Mouse (Mus musculus): Measurements from ENCODE around the gene Gipc3. TPM values are rescaled to one million over a fixed set of nuclear protein-coding genes. Genes with fewer than 3 reads are reported as not detected.

Gene Gipc3
- polyA plus RNA-seq, 1 experiment from 2014 or later: 0.07 TPM

DNA sequence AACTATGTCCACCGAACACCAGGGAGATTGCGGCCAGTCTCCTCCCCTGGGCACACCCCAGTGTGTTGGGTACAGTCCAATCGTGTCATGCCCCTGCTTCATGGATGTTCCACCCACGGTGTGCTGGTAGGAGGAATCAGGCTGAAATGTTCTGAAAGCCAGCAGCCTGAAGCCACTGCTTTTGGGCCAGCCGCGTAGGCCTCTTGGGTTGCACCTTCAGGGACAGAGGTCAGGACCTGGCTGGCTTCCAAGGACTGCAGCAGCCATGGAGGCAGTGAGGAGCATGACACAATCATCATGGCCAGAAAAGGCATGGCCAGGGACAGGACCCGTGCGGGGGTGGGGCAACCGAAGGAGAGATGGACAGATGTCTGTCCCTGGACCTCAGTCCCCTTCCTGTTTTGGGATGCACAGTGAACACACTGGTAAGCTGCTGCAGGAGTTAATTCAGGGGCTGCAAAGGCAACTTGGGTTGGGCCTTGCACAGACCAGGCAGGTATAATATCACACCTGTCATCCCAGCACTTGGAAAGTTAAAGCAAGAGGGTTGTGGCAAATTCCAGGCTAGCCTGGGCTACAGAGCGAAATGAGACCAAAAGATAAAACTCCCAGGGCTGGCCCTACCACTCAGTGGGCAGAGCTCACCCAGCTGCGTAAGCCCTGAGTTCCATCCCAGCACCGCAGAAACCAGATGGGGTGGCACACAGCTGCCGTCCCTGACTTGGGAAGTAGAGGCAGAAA is 24.3 kb downstream of the Gipc3 start:
- Histone ChIP-seq H3K27me3 (no peaks in the 10 kb centered on the region), H3K27ac (peak overlapping the region; percentile 89; the same call in 1 of the 2 replicates), H3K9ac (peak overlapping the region; percentile 39; the same call in 1 of the 2 replicates), H3K9me3 (no peaks in the 10 kb centered on the region), H3K4me1 (peaks cover 52% of the 10 kb centered on the region), H3K4me3 (no peak overlapping the region), H3K4me2 (peak overlapping the region; percentile 64), H3K36me3 (peaks cover 46% of the 10 kb centered on the region)
- 85% methylated on average over 13 of the region's 13 CpGs for WGBS
- no peak for ATAC-seq (ENCODE audit: borderline replicate concordance, extremely low read depth, low FRiP score, low TSS enrichment)

- Histone ChIP-seq H3K4me1 (peaks cover 48% of the 10 kb centered on the region), H3K27ac (peak overlapping the region; percentile 44; the same call in 1 of the 2 replicates), H3K9ac (peak overlapping the region; percentile 40), H3K4me3 (peak overlapping the region; percentile 28), H3K27me3 (no peaks in the 10 kb centered on the region), H3K36me3 (peaks cover 46% of the 10 kb centered on the region), H3K4me2 (peak overlapping the region; percentile 58), H3K9me3 (no peaks in the 10 kb centered on the region)
- WGBS: 16% methylated on average over 18 of the region's 20 CpGs
- no peak for ATAC-seq (ENCODE audit: borderline replicate concordance, extremely low read depth, low FRiP score, low TSS enrichment)
Observed at GRCm38 (mm10) chr10:81317273-81317672, 25.8 kb downstream of the Gipc3 start.

DNA sequence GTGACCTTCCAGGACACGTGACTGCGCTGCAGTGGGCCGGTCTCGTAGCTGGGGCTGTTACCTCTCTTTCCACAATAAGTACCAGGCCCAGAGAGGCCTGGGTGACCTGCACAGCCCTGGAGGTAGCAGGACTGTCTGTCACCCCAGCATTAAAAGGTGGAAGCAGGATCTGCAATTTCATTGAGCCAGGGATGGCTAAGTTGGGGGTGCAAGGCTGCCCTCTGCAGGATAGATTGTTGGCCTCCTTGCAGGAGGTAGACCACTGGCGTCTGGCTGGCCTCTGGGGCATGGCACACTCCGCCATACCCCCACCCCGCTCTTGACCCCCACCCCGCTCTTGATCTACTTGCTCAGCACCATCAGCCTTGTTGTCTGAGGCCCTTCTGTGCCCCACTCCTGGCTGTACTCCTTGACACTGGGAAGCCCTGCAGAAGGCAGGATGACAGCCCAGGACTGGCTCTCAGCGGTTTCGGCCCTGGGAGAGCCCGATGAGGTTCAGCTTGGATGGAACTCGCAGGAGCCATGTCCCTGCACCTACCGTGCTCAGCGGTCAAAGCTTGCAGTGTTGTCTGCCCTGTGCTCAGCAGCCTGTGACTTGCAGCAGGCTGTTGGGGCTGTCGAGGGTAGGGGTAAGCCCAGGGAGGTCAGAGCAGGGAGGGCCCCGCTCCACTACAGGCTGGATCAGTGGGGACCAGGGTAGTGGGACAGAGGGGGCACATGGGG is 26.6 kb downstream of the Gipc3 start:
- WGBS: 43% methylated on average over 16 of the region's 16 CpGs
- Histone ChIP-seq H3K4me1 (peaks cover 40% of the 10 kb centered on the region), H3K4me3 (peak overlapping the region; percentile 28), H3K4me2 (peak overlapping the region; percentile 58), H3K9ac (peak overlapping the region; percentile 40), H3K27ac (peak overlapping the region; percentile 44; the same call in 1 of the 2 replicates), H3K27me3 (no peaks in the 10 kb centered on the region), H3K36me3 (peaks cover 53% of the 10 kb centered on the region), H3K9me3 (no peaks in the 10 kb centered on the region)
- no peak for ATAC-seq (ENCODE audit: borderline replicate concordance, extremely low read depth, low FRiP score, low TSS enrichment)

DNA sequence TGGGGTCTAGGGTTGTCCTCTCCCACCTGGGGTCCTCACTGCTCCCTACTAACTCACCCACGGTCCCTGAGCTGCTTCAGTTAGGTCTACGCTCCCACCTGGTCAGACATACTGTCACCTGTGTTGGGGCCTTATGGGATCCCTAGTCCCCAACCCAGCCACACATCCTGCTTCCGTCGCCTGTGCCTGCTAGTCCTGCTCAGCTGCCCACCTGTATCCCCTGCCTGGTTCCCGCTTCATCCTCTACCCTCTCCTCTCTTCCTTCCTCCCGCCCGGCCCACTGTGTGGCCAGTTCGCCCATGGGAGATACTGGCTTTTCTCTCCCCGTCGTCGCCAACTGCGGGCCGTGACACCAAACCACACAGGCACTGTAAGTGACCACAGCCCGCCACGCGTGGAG is 27.5 kb downstream of the Gipc3 start:
- 87% methylated on average over 16 of the region's 16 CpGs for WGBS
- no peak for ATAC-seq (ENCODE audit: borderline replicate concordance, extremely low read depth, low FRiP score, low TSS enrichment)
- no peak overlapping the region for H3K27ac ChIP-seq

GRCm38 (mm10) chr10:81314201-81314600 is 28.9 kb downstream of the Gipc3 start:
- 76% methylated on average over 7 of the region's 7 CpGs for WGBS
- peaks cover 31% of the 10 kb centered on the region for H3K4me1 ChIP-seq
- no peak for ATAC-seq (ENCODE audit: borderline replicate concordance, extremely low read depth, low FRiP score, low TSS enrichment)
- H3K9me3 ChIP-seq: no peaks in the 10 kb centered on the region
- no peak overlapping the region for H3K4me2 ChIP-seq
- no peak overlapping the region for H3K4me3 ChIP-seq
- no peak overlapping the region for H3K27ac ChIP-seq
- H3K9ac ChIP-seq: no peak overlapping the region
- H3K27me3 ChIP-seq: no peaks in the 10 kb centered on the region
- peaks cover 71% of the 10 kb centered on the region for H3K36me3 ChIP-seq

More for the DNA sequence above, 27.5 kb downstream of the Gipc3 start:
- Histone ChIP-seq H3K4me1 (peaks cover 39% of the 10 kb centered on the region), H3K36me3 (peaks cover 62% of the 10 kb centered on the region), H3K9me3 (no peaks in the 10 kb centered on the region), H3K4me3 (no peak overlapping the region), H3K4me2 (no peak overlapping the region), H3K9ac (no peak overlapping the region), H3K27me3 (no peaks in the 10 kb centered on the region)

DNA sequence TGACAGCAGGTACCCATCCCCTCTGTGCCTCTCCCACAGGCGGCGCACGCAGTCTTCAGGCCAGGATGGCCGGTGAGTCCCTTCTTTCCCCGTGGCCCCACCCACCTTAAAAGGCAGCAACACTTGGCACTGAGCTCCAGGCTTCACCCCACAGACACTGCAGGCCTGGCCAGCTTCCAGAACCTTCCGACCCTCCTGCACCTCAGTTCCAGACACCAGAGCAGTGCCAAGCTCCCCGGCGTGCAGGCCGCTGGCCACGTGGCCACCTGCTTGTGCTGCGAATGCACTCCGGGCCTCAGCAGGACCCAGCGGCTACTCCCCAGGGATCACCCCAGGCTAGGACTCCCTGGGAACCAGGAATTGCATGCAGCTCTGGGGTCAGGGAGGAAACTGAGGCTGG is 29.5 kb downstream of the Gipc3 start:
- 87% methylated on average over 13 of the region's 13 CpGs for WGBS
- peaks cover 77% of the 10 kb centered on the region for H3K36me3 ChIP-seq
- no peak for ATAC-seq (ENCODE audit: borderline replicate concordance, extremely low read depth, low FRiP score, low TSS enrichment)
- no peaks in the 10 kb centered on the region for H3K27me3 ChIP-seq
- no peak overlapping the region for H3K9ac ChIP-seq
- H3K4me3 ChIP-seq: no peak overlapping the region
- no peak overlapping the region for H3K27ac ChIP-seq
- H3K9me3 ChIP-seq: no peaks in the 10 kb centered on the region
- no peak overlapping the region for H3K4me2 ChIP-seq
- peaks cover 25% of the 10 kb centered on the region for H3K4me1 ChIP-seq

DNA sequence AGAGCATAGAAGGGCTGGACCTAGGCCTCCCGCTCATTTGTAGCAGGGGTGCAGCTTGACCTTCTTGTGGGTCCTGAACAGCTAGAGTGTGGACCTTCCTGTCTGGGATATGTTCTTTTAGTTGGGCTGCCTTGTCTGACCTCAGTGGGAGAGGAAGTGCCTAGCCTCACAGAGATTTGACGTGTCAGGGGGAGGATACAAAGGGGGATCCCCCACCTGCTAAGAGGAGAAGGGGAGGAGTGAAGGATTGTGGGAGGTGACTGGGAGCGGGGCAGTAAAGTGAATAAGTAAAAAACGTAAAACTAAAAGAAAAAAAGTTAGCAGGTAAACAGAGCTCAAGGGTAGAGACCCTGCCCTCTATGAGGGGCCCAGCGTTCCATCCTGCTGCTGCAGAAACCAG is 33.5 kb downstream of the Gipc3 start:
- Histone ChIP-seq H3K4me2 (no peak overlapping the region), H3K4me1 (no peaks in the 10 kb centered on the region), H3K27ac (no peak overlapping the region), H3K9ac (no peak overlapping the region), H3K4me3 (no peak overlapping the region), H3K27me3 (no peaks in the 10 kb centered on the region), H3K9me3 (no peaks in the 10 kb centered on the region), H3K36me3 (peaks cover 83% of the 10 kb centered on the region)
- no peak for ATAC-seq (ENCODE audit: borderline replicate concordance, extremely low read depth, low FRiP score, low TSS enrichment)
- WGBS: 85% methylated on average over 5 of the region's 5 CpGs

- Histone ChIP-seq H3K4me2 (no peak overlapping the region), H3K4me3 (no peak overlapping the region), H3K9ac (no peak overlapping the region), H3K36me3 (peaks cover 59% of the 10 kb centered on the region), H3K27ac (no peak overlapping the region), H3K4me1 (peaks cover 22% of the 10 kb centered on the region), H3K9me3 (no peaks in the 10 kb centered on the region), H3K27me3 (no peaks in the 10 kb centered on the region)
- WGBS: 91% methylated on average over 21 of the region's 21 CpGs
- ATAC-seq (ENCODE audit: borderline replicate concordance, extremely low read depth, low FRiP score, low TSS enrichment): no peak
Observed at GRCm38 (mm10) chr10:81306837-81307682, 36.0 kb downstream of the Gipc3 start.

- WGBS: 84% methylated on average over 12 of the region's 12 CpGs
Observed at GRCm38 (mm10) chr10:81306173-81306668, 36.8 kb downstream of the Gipc3 start.

GRCm38 (mm10) chr10:81305663-81306062 is 37.4 kb downstream of the Gipc3 start:
- no peaks in the 10 kb centered on the region for H3K9me3 ChIP-seq
- H3K27ac ChIP-seq: no peak overlapping the region
- H3K9ac ChIP-seq: no peak overlapping the region
- no peak overlapping the region for H3K4me3 ChIP-seq
- peaks cover 33% of the 10 kb centered on the region for H3K4me1 ChIP-seq
- H3K27me3 ChIP-seq: no peaks in the 10 kb centered on the region
- peaks cover 45% of the 10 kb centered on the region for H3K36me3 ChIP-seq
- 91% methylated on average over 14 of the region's 14 CpGs for WGBS
- no peak for ATAC-seq (ENCODE audit: borderline replicate concordance, extremely low read depth, low FRiP score, low TSS enrichment)
- H3K4me2 ChIP-seq: no peak overlapping the region

More at GRCm38 (mm10) chr10:81306173-81306668, 36.8 kb downstream of the Gipc3 start:
- Histone ChIP-seq H3K27ac (no peak overlapping the region), H3K4me1 (peaks cover 30% of the 10 kb centered on the region), H3K9ac (no peak overlapping the region), H3K27me3 (no peaks in the 10 kb centered on the region), H3K4me2 (no peak overlapping the region), H3K4me3 (no peak overlapping the region), H3K9me3 (no peaks in the 10 kb centered on the region), H3K36me3 (peaks cover 51% of the 10 kb centered on the region)
- ATAC-seq (ENCODE audit: borderline replicate concordance, extremely low read depth, low FRiP score, low TSS enrichment): no peak

- WGBS: 18% methylated on average over 9 of the region's 9 CpGs
- Histone ChIP-seq H3K4me1 (peaks cover 43% of the 10 kb centered on the region), H3K27me3 (no peaks in the 10 kb centered on the region), H3K9ac (no peak overlapping the region), H3K4me2 (no peak overlapping the region), H3K36me3 (peaks cover 36% of the 10 kb centered on the region), H3K9me3 (no peaks in the 10 kb centered on the region), H3K4me3 (no peak overlapping the region), H3K27ac (no peak overlapping the region)
- no peak for ATAC-seq (ENCODE audit: borderline replicate concordance, extremely low read depth, low FRiP score, low TSS enrichment)
Observed at GRCm38 (mm10) chr10:81304597-81305238, 38.3 kb downstream of the Gipc3 start.
